Mouse (Mus musculus) kidney, postnatal 0 days (tissue): ENCODE measurements around the gene Tmem203. TPM values are rescaled to one million over a fixed set of nuclear protein-coding genes. Genes with fewer than 3 reads are reported as not detected.
A peak's percentile ranks its signal among the peaks of the same experiment; 100 is the strongest.

Experiments
- ATAC-seq: fragments of 200-750 bp; cut with Nextera tagmentation; replicated peaks from 2 replicates; pipeline ENCODE4 v1.8.0; 2017; ENCODE audit warnings: low read depth, moderate number of reproducible peaks, moderate TSS enrichment, moderate library complexity; ENCODE audit not compliant: low FRiP score
- DNase-seq: peaks from one replicate; pipeline ENCODE4 v3.0.0-alpha.2; 2016; ENCODE audit warnings: low spot score
- H3K27ac ChIP-seq: fragments of 300-500 bp; sonication (generic); 2 replicates; pipeline ENCODE4 v1.5.1; 2014; ENCODE audit warnings: mild to moderate bottlenecking
- H3K27me3 ChIP-seq: fragments of 300-500 bp; sonication (generic); 2 replicates; pipeline ENCODE4 v1.6.1; 2014; ENCODE audit warnings: low read length, mixed read lengths; ENCODE audit not compliant: insufficient read depth
- H3K36me3 ChIP-seq: fragments of 300-500 bp; sonication (generic); 2 replicates; pipeline ENCODE4 v1.6.1; 2014; ENCODE audit warnings: low read length, mixed read lengths; ENCODE audit not compliant: insufficient read depth
- H3K4me1 ChIP-seq: fragments of 300-500 bp; sonication (generic); replicated peaks from 2 replicates; pipeline ENCODE4 v1.6.1; 2014; ENCODE audit warnings: antibody characterized with exemption, low read length, mixed read lengths; ENCODE audit not compliant: insufficient read depth
- H3K4me2 ChIP-seq: fragments of 300-500 bp; sonication (generic); 2 replicates; pipeline ENCODE4 v1.6.1; 2014; ENCODE audit warnings: mild to moderate bottlenecking, low read length, moderate library complexity, mixed read lengths
- H3K4me3 ChIP-seq: fragments of 300-500 bp; sonication (generic); replicated peaks from 2 replicates; pipeline ENCODE4 v1.5.1; 2014; ENCODE audit warnings: low read depth, low read length
- H3K9ac ChIP-seq: fragments of 300-500 bp; sonication (generic); 2 replicates; pipeline ENCODE4 v1.6.1; 2014; ENCODE audit warnings: low read depth, low read length
- H3K9me3 ChIP-seq: fragments of 300-500 bp; sonication (generic); replicated peaks from 2 replicates; pipeline ENCODE4 v1.6.1; 2016; ENCODE audit warnings: low read length, inconsistent platforms, mixed read lengths
- CTCF ChIP-seq: IDR thresholded peaks from 2 replicates; pipeline ENCODE4 v1.5.1; 2016; ENCODE audit warnings: antibody characterized with exemption, low read depth, mild to moderate bottlenecking, moderate library complexity
- WGBS: fragments of 180-500 bp; shearing (Covaris S2); extraction: QIAGEN DNeasy Blood & Tissue Kit; methylation state at CpG from one replicate; pipeline ENCODE4 v1.1.7; 2014; 5-methylcytosine and 5-hydroxymethylcytosine counted together
- polyA plus RNA-seq: library from polyadenylated mRNA; unstranded; fragments of >200 nt; fragmentation: Nextera tagmentation; extraction: Ambion mirVana; gene quantifications from 2 replicates; pipeline ENCODE4 v1.2.1, GENCODE M21; 2015

Gene Tmem203
- polyA plus RNA-seq, 1 experiment from 2014 or later = 46.7 TPM

DNA sequence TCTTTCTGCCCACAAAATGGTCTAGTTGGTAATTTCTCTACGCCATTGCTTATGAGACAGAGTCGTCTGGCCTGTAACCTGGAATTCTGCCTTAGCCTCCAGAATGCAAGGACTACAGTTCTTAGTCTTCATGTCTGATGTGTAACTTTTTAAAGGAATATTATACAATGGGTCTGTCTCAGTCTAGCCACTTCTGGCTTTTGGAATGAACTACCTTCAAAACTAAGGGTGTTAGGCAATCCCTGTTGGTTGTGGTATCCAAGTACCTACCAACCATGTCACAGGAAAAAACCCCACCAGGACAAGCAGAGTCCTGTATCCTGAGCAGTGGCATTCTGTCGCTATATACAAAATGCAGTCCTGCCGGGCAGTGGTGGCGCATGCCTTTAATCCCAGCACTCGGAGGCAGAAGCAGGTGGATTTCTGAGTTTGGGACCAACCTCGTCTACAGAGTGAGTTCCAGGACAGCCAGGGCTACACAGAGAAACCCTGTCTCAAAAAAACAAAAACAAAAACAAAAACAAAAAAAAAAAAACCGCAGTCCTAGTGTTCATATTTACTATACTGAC lies 29.3 kb upstream of the Tmem203 start:
- Histone ChIP-seq H3K27me3 (no peaks in the 10 kb centered on the region), H3K9ac (peak overlapping the region; percentile 18; the same call in 1 of the 2 replicates), H3K27ac (peak overlapping the region; percentile 97), H3K4me3 (no peak overlapping the region; the same call in 1 of the 2 replicates), H3K4me2 (peak overlapping the region; percentile 54; the same call in 1 of the 2 replicates), H3K9me3 (no peaks in the 10 kb centered on the region), H3K36me3 (0 out of 2 replicates have a peak, but pooled peaks cover 4% of the 10 kb centered on the region), H3K4me1 (peaks cover 18% of the 10 kb centered on the region)
- ATAC-seq = no peak
- TF ChIP-seq CTCF = no peak
- no peak for DNase-seq
- WGBS = 81% methylated on average over 8 of the region's 8 CpGs

DNA sequence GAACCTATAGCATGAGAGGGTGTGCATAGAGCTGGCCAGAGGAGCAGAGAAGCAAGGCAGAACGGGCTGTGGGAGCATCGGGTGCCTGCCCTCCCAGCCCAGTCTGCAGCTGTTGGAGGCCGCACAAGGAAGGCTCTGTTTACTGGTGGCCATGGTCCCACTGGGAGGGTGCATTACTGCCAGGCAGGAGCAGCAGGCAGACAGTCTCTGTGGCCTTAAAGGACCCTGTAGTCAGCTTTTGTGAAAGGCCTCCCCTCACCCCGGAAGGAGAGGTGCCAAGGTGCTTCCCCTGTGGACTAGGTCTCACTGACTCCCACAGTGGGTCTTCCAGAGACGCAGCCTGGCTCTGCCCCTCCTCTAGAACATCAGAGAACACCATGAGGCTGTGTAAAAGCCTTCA lies 28.4 kb upstream of the Tmem203 start:
- no peak overlapping the region for H3K9ac ChIP-seq
- H3K4me3 ChIP-seq = no peak overlapping the region
- DNase-seq (no peak), ATAC-seq (no peak)
- 78% methylated on average over 5 of the region's 5 CpGs for WGBS
- no peak for TF ChIP-seq CTCF
- H3K27ac ChIP-seq = no peak overlapping the region
- H3K27me3 ChIP-seq = no peaks in the 10 kb centered on the region
- H3K4me2 ChIP-seq = no peak overlapping the region
- no peaks in the 10 kb centered on the region for H3K9me3 ChIP-seq
- H3K36me3 ChIP-seq = 0 out of 2 replicates have a peak, but pooled peaks cover under 1% of the 10 kb centered on the region
- H3K4me1 ChIP-seq = peaks cover 18% of the 10 kb centered on the region

DNA sequence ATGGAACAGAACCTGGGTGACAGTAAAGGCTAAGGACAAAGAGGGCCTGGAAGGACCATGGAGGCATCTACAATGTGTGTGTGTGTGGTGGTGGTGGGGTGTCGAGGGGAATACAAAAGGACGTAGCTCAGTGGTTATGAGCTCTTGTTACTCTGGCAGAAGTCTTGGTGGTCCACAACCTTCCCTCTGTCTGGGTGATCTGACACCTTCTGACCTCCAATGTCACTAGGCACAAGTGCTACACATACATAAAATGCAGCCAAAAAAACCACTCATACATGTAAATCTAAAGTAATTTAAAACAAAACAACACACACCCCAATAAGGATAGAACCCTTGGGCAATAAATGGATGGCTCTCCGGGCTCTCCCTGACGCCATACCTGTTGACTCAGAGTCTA lies 27.8 kb upstream of the Tmem203 start:
- no peaks in the 10 kb centered on the region for H3K36me3 ChIP-seq
- peaks cover 18% of the 10 kb centered on the region for H3K4me1 ChIP-seq
- DNase-seq (no peak), ATAC-seq (no peak)
- no peak for TF ChIP-seq CTCF
- H3K4me2 ChIP-seq = 0 out of 2 replicates have a peak overlapping the region, but pooled peaks have one; percentile 49
- H3K9me3 ChIP-seq = no peaks in the 10 kb centered on the region
- no peak overlapping the region for H3K4me3 ChIP-seq
- H3K27me3 ChIP-seq = no peaks in the 10 kb centered on the region
- no peak overlapping the region for H3K9ac ChIP-seq
- no peak overlapping the region for H3K27ac ChIP-seq
- 82% methylated on average over 4 of the region's 4 CpGs for WGBS

DNA sequence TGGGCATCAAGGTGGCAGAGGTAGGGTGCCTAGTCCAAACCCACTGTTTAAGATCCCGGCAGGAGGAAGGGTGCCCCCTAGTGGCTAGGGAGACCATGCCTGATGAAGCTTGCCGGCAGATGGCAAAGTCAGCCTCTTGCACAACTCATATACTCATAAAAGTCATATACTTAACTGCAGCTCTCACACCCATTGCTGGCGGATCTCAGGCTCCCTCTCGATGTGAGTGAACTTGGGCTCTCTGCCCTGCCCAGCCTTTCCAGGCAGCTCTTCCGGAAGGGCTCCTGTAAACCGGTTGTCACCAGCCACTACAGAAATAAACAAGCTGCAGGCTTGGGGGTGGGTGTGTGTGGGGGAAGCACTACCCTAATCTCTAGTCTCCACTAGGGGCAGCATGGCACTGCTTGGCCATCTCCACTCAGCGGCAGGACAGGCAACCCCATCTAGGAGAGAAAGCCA lies 26.8 kb upstream of the Tmem203 start:
- Histone ChIP-seq H3K4me1 (peaks cover 18% of the 10 kb centered on the region), H3K36me3 (no peaks in the 10 kb centered on the region), H3K4me2 (peak overlapping the region; percentile 49), H3K9me3 (no peaks in the 10 kb centered on the region), H3K27me3 (no peaks in the 10 kb centered on the region), H3K9ac (peak overlapping the region; percentile 39; the same call in 1 of the 2 replicates), H3K4me3 (peak overlapping the region; percentile 24), H3K27ac (peak overlapping the region; percentile 85)
- ATAC-seq = peak; percentile 44
- WGBS = 0% methylated on average over 7 of the region's 7 CpGs
- TF ChIP-seq CTCF = peak; percentile 78
- peak; percentile 97 for DNase-seq

DNA sequence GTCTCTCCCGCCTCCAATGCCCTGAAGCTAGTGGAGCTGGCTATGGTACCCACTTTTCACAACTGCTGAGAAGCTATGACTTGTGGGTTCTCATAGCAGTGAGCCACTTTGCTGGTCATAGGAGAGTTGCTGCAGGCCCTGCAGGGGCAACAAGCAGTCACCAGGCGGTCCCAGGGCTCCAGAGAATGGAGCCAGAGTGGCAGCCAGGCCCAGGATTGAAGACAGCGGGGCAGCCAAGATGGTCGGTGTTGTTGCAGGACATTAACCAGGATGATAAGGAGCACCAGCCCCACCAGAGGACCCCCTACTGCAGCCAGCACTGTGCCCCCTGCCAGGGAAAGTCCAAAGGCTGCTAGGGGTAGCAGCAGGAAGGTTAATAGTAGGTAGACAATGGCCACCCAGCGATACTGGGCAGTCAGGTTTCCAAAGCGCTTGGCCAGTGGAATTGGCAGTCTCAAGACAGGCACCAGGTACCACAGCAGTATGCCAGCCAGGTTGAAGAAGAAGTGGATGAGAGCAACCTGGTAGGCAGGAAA lies 26.2 kb upstream of the Tmem203 start:
- H3K27me3 ChIP-seq = no peaks in the 10 kb centered on the region
- H3K9ac ChIP-seq = no peak overlapping the region
- no peak for TF ChIP-seq CTCF
- H3K36me3 ChIP-seq = no peaks in the 10 kb centered on the region
- H3K4me3 ChIP-seq = no peak overlapping the region
- ATAC-seq (no peak), DNase-seq (no peak)
- H3K9me3 ChIP-seq = no peaks in the 10 kb centered on the region
- H3K4me1 ChIP-seq = peaks cover 18% of the 10 kb centered on the region
- H3K27ac ChIP-seq = peak overlapping the region; percentile 3; the same call in 1 of the 2 replicates
- WGBS = 73% methylated on average over 6 of the region's 6 CpGs
- H3K4me2 ChIP-seq = 0 out of 2 replicates have a peak overlapping the region, but pooled peaks have one; percentile 49

DNA sequence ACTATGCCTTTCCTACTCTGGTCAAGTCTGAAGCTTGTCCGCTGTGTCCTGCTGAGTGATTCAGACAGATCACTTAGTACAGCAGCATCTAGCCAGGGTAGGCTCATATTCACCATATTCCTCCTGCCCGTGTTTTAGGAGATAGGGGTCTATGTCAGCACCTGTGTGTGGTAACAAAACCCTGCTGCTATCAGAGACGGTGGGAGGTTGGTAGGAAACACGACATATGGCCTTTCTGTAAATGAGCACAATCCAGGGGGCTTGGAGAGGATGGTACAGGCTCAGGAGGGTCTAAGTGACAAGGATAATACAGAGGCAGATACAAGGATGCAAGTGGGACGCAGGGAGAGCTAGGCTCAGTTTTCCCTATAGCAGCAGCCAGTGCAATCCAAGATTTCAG lies 25.7 kb upstream of the Tmem203 start:
- 71% methylated on average over 5 of the region's 5 CpGs for WGBS
- H3K27me3 ChIP-seq = no peaks in the 10 kb centered on the region
- DNase-seq (no peak), ATAC-seq (no peak)
- no peaks in the 10 kb centered on the region for H3K36me3 ChIP-seq
- TF ChIP-seq CTCF = no peak
- peaks cover 18% of the 10 kb centered on the region for H3K4me1 ChIP-seq
- H3K4me3 ChIP-seq = no peak overlapping the region
- H3K4me2 ChIP-seq = no peak overlapping the region
- H3K9ac ChIP-seq = no peak overlapping the region
- H3K9me3 ChIP-seq = no peaks in the 10 kb centered on the region
- no peak overlapping the region for H3K27ac ChIP-seq
